Mouse (Mus musculus) frontal cortex, adult (tissue): ENCODE results near the gene Bbs1.
"Not testable (repeated sequence)": the region's sequence is repeated elsewhere in the genome, so short reads cannot be mapped to it uniquely, and the experiment has no call there.

Experiments
- ATAC-seq: cut with Nextera tagmentation; 2 replicates; pipeline ENCODE4 v1.9.2; 2017; ENCODE audit warnings: mild to moderate bottlenecking, moderate library complexity, mixed read lengths; ENCODE audit not compliant: low TSS enrichment

Bbs1 gene

GRCm38 (mm10) chr19:4905979-4906794 is at the start of gene Bbs1:
Gene Bbs1, minus strand, starts transcription at chr19:4906628.
- ATAC-seq = peak; percentile 65; the same call in 1 of the 2 replicates

GRCm38 (mm10) chr19:4948641-4949040 is 42.2 kb upstream of the Bbs1 start:
- ATAC-seq = not testable (repeated sequence)

GRCm38 (mm10) chr19:4945540-4945939 is 39.1 kb upstream of the Bbs1 start:
- no peak for ATAC-seq

- ATAC-seq = peak; percentile 81
These were observed 36.8 kb upstream of the Bbs1 start for GRCm38 (mm10) chr19:4943253-4943588.

GRCm38 (mm10) chr19:4942551-4943252 is 36.3 kb upstream of the Bbs1 start, which contains the start of gene Peli3:
Gene Peli3, minus strand, starts transcription at chr19:4943127.
- ATAC-seq = peak; percentile 91

- ATAC-seq = no peak
These were observed 31.2 kb upstream of the Bbs1 start for GRCm38 (mm10) chr19:4937444-4938310.

GRCm38 (mm10) chr19:4936896-4937295 is 30.5 kb upstream of the Bbs1 start:
- no peak for ATAC-seq

- ATAC-seq = peak; percentile 5; the same call in 1 of the 2 replicates
These were observed 22.4 kb upstream of the Bbs1 start for GRCm38 (mm10) chr19:4928781-4929180.

GRCm38 (mm10) chr19:4927904-4928531 is 21.6 kb upstream of the Bbs1 start, which contains the start of gene Dpp3:
Gene Dpp3, minus strand, starts transcription at chr19:4928287.
- ATAC-seq = peak; percentile 96

- no peak for ATAC-seq
These were observed 18.9 kb upstream of the Bbs1 start for GRCm38 (mm10) chr19:4925121-4925860.

- ATAC-seq = no peak
These were observed 13.2 kb upstream of the Bbs1 start for GRCm38 (mm10) chr19:4919652-4920051.

- no peak for ATAC-seq
These were observed 10.4 kb upstream of the Bbs1 start for GRCm38 (mm10) chr19:4916827-4917226.

- ATAC-seq = no peak
These were observed 9.6 kb upstream of the Bbs1 start for GRCm38 (mm10) chr19:4915924-4916603.

GRCm38 (mm10) chr19:4909376-4909775 is 2.9 kb upstream of the Bbs1 start:
- no peak for ATAC-seq

- ATAC-seq = no peak
These were observed 1.7 kb upstream of the Bbs1 start for GRCm38 (mm10) chr19:4908107-4908506.

- no peak for ATAC-seq
These were observed 6.5 kb downstream of the Bbs1 start for GRCm38 (mm10) chr19:4899888-4900287.

GRCm38 (mm10) chr19:4898972-4899371 is 7.5 kb downstream of the Bbs1 start:
- no peak for ATAC-seq

- ATAC-seq = no peak
These were observed 9.5 kb downstream of the Bbs1 start for GRCm38 (mm10) chr19:4896780-4897520.

GRCm38 (mm10) chr19:4891798-4892197 is 14.6 kb downstream of the Bbs1 start:
- ATAC-seq = no peak

- no peak for ATAC-seq
These were observed 16.6 kb downstream of the Bbs1 start for GRCm38 (mm10) chr19:4889791-4890190.
